Mouse (Mus musculus): ENCODE data around the gene Arhgef19.

Gene Arhgef19

GRCm38 (mm10) chr4:141236856-141237255 lies 2.4 kb upstream of the Arhgef19 start:
- DNase-seq (ENCODE audit: low spot score in 2 of 2) = no peak

GRCm38 (mm10) chr4:141238492-141239387 lies 559 bp upstream of the Arhgef19 start:
- no peak for DNase-seq (ENCODE audit: low spot score in 2 of 2)

GRCm38 (mm10) chr4:141240617-141241016 lies 1.3 kb downstream of the Arhgef19 start:
- DNase-seq (ENCODE audit: low spot score in 2 of 2) = no peak

GRCm38 (mm10) chr4:141241861-141242260 lies 2.6 kb downstream of the Arhgef19 start:
- DNase-seq (ENCODE audit: low spot score in 2 of 2) = no peak

GRCm38 (mm10) chr4:141242651-141243241 lies 3.4 kb downstream of the Arhgef19 start:
- no peak for DNase-seq (ENCODE audit: low spot score in 2 of 2)

- DNase-seq (ENCODE audit: low spot score in 2 of 2) = no peak
Measured at GRCm38 (mm10) chr4:141243636-141244035, 4.3 kb downstream of the Arhgef19 start.

- no peak for DNase-seq (ENCODE audit: low spot score in 2 of 2)
Measured at GRCm38 (mm10) chr4:141244401-141244800, 5.1 kb downstream of the Arhgef19 start.

GRCm38 (mm10) chr4:141244931-141245425 lies 5.7 kb downstream of the Arhgef19 start:
- no peak for DNase-seq (ENCODE audit: low spot score in 2 of 2)

- no peak for DNase-seq (ENCODE audit: low spot score in 2 of 2)
Measured at GRCm38 (mm10) chr4:141246089-141246997, 7.0 kb downstream of the Arhgef19 start.

- DNase-seq (ENCODE audit: low spot score in 2 of 2) = no peak
Measured at GRCm38 (mm10) chr4:141246998-141247350, 7.7 kb downstream of the Arhgef19 start.

GRCm38 (mm10) chr4:141247776-141248613 lies 8.7 kb downstream of the Arhgef19 start:
- no peak for DNase-seq (ENCODE audit: low spot score in 2 of 2)

GRCm38 (mm10) chr4:141248614-141248978 lies 9.3 kb downstream of the Arhgef19 start:
- no peak for DNase-seq (ENCODE audit: low spot score in 2 of 2)

GRCm38 (mm10) chr4:141249383-141249782 lies 10.1 kb downstream of the Arhgef19 start:
- DNase-seq (ENCODE audit: low spot score in 2 of 2) = no peak

GRCm38 (mm10) chr4:141251071-141251470 lies 11.8 kb downstream of the Arhgef19 start:
- DNase-seq (ENCODE audit: low spot score in 2 of 2) = no peak

- DNase-seq (ENCODE audit: low spot score in 2 of 2) = no peak
Measured at GRCm38 (mm10) chr4:141252641-141253040, 13.3 kb downstream of the Arhgef19 start.

- DNase-seq (ENCODE audit: low spot score in 2 of 2) = no peak
Measured at GRCm38 (mm10) chr4:141254234-141254633, 14.9 kb downstream of the Arhgef19 start.

- peak in 1 of 2 experiments; percentile 28 for DNase-seq (ENCODE audit: low spot score in 2 of 2)
Measured at GRCm38 (mm10) chr4:141257440-141257839, 18.1 kb downstream of the Arhgef19 start.

- no peak for DNase-seq (ENCODE audit: low spot score in 2 of 2)
Measured at GRCm38 (mm10) chr4:141259413-141259812, 20.1 kb downstream of the Arhgef19 start.

- DNase-seq (ENCODE audit: low spot score in 2 of 2) = no peak
Measured at GRCm38 (mm10) chr4:141260007-141260723, 20.9 kb downstream of the Arhgef19 start.

- DNase-seq (ENCODE audit: low spot score in 2 of 2) = no peak
Measured at GRCm38 (mm10) chr4:141262906-141263637, 23.8 kb downstream of the Arhgef19 start.
